Mouse (Mus musculus) left cerebral cortex, postnatal 25 days (tissue): Measurements from ENCODE around the gene Chka. TPM values are rescaled to one million over a fixed set of nuclear protein-coding genes. Genes with fewer than 3 reads are reported as not detected.

Source experiments
- DNase-seq, 2 experiments: peaks; one replicate each; pipeline ENCODE4 v3.0.0; 2022; ENCODE audit warnings: low spot score in 2 of 2, mixed read lengths in 1 of 2
- intact Hi-C: fragments of 180-260 bp; cut with DNase I; formaldehyde crosslinking; loops from one replicate; pipeline ENCODE4 v1.15.1; 2025
- total RNA-seq, 2 experiments: library from RNA; stranded (reverse); gene quantifications; 2 replicates each; pipeline ENCODE4 v1.2.3; 2021

The Chka gene
- total RNA-seq: 10 to 100 TPM; 82.8 to 93.7 TPM

DNA sequence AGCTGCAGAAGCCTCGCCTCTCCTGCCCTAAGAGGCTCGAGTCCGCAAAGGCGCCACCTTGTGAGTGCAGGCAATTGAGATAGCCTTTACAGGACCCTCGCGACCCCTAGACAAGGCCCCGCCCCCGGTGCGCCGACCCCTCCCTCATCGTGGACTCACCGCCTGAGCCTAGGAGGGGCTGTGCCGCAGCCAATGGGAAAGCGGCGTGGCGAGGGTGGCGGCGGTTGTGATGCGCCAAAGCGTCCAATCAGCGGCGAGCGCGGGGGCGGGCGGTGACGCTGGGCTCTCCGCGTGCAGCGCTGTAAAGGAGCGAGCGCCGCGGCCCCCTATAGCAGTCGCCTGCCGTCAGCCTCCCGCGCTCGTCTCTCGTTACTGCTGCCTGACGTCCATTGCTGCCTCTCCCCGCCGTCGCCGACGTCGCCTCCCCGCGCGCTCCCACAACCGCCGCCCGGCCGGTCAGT lies at the start of gene Chka:
Gene Chka, plus strand, starts transcription at position 272 of the 461 bp plus-strand sequence.
- intact Hi-C loops: loop anchor here (1.0 kb wide), 2 partner anchors 61 to 84 kb away; partner anchors contain the start of genes Kmt5b and Ndufs8
- DNase-seq: peak; percentile 99 to 100

- intact Hi-C loops: no loop called here
Observed at GRCm38 (mm10) chr19:3805526-3805925, 46.0 kb upstream of the Chka start.

DNA sequence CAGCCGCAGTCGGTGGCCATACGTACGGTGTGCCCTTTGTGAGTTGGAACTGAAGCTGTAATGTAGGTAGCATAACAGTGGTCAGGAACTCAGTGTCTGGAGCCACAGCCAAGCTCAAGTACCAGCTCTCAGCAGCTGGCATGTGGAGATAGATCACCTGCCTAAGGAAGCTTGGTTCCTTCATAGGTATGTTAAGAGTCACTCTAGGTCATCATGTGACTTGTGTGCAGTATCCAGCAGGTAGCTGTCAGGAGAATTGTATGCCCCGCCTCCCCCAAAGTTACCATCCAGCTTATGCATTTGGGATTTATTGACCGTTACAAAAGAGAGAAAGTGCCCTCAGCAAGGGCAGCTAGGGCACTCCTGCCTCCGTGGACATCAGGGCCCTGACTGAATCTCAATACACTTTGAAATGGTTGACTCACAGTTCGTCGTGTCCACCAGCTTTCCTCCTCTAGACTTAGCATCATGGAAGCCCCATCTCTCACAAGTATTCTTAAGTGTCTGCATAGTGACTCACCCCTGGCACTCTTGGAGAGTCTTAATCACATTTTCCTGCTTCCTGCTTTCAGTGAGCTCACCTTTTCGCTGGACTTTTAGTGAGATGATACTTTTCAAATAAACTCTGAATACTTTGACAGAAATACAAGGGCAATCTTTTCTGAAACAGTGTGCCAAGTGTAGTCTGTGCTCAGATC lies 40.9 kb upstream of the Chka start:
- DNase-seq: no peak
- intact Hi-C loops: no loop called here

More at GRCm38 (mm10) chr19:3805526-3805925, 46.0 kb upstream of the Chka start:
- no peak for DNase-seq

GRCm38 (mm10) chr19:3814461-3814860 lies 37.1 kb upstream of the Chka start:
- intact Hi-C loops: no loop called here
- peak in 1 of 2 experiments; percentile 31 for DNase-seq

GRCm38 (mm10) chr19:3815824-3816223 lies 35.7 kb upstream of the Chka start:
- no peak for DNase-seq
- intact Hi-C loops: no loop called here

DNA sequence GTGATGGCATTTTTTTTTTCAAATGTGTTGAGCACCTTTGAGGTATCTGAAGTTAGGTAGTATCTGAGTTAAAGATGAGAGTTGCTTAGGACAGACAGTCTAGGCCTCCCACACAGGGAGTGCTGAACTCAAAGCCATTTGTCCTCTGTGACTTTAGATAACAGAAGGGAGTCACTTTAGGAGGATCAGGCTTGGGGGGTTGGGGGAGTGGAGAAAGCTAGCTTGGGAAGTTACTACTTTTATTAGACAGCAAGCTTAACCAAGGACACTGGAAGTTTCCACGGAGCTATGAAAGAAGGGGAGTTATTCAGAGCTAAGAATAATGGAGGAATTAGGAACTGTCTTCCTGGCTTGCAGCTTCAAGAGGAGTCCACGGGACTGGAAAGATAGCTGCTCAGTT lies 32.5 kb upstream of the Chka start:
- intact Hi-C loops: no loop called here
- no peak for DNase-seq

DNA sequence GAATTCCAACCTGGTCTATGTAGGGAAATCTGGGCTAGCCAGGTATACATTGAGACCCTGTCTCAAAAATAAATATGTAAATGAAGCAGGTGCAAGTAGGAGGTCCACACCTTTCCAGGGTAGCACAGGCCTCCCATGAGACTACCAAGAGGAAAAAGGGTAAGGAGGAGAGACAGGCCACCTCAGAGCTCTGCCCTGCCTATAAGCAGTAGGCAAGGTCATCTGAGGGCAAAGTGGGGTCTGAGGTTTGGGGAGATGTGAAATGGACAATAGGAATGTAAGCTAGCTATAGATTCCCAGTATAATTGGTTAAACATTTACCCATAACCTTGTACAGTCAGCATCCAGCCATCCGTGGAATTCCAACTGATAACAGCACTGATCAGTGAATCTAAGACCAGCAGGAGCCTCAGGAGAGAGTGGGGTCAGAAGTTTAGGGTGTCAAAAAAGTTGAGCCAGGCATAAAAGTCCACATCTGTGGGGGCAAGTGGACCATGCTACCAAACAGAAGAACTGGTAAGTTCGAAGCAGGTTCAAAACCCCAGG lies 31.6 kb upstream of the Chka start:
- intact Hi-C loops: no loop called here
- no peak for DNase-seq

DNA sequence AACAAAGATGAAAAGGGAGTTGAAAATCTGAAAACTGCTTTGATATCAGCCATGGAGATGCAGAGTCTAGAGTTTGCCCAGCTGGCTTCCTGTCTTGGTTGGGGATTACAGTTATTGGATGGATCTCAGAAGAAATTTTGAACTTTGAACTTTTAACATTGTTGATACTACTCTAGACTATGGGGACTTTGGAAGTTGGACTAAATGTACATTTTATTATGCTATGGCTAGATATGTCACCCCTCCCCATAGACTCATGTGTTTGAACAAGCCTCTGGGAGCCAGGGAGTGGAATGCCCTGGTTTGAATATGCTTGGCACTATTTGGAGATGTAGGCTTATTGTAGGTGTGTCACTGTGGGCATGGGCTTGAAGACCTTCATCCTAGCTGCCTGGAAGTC lies 26.5 kb upstream of the Chka start:
- intact Hi-C loops: no loop called here
- DNase-seq: no peak

DNA sequence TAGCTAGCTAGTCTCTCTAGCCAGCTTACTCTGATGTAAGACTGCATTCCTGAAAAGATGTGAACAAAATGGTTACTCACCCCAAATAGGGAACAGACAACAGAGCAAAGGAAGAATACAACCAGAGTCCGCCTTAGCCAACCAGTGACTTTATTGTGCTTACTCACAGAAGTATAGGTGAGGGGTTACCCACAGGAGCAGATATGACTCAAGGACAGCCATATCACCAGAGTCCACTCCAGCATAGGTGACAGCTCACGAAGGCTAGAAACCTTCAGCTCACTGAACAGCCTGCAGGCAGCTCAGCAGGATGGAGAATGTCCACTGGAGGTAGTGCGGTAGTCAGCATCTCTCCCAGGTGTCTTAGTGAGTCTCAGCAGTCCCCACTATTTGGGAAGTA lies 21.7 kb upstream of the Chka start:
- intact Hi-C loops: no loop called here
- DNase-seq: no peak

DNA sequence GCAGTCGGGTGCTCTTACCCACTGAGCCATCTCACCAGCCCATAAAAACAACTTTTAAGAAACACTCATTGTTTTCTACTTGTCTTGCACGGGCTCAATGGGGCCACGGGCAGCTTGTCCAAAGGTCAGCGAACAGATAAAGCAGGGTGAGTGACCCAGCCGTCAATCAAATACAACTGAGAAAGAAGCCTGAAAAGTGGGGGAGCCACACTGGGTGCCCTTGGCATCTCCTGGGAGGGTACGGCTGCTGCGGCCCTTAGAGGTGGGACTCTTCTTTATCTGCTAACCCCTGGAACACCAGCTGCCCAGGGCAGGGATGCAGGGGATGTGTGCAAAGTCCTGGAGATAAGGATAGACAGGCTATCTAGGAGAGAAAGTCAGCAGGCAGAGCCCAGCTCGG lies 19.9 kb upstream of the Chka start:
- no peak for DNase-seq
- intact Hi-C loops: no loop called here

GRCm38 (mm10) chr19:3832851-3833353 lies 18.7 kb upstream of the Chka start:
- DNase-seq: no peak
- intact Hi-C loops: no loop called here

DNA sequence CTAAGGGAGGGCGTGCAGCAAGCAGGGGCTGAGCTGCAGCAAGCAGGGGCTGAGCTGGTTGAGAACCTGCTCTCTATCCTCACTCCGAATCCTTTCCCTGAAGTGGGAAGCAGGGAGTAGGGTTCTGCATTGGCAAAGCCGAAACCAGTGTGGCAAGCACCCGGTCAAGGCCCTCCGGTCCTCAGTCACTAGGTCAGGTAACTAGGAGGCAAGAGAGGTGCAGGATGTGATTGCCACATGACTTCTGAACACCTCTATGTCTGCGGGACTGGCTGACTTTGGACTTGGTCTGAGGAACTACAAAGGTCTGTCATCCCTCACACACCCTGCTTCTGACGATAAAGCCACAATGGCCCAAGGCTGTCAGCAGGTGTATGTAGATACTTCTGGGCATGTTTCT lies 17.3 kb upstream of the Chka start:
- no peak for DNase-seq
- intact Hi-C loops: no loop called here

DNA sequence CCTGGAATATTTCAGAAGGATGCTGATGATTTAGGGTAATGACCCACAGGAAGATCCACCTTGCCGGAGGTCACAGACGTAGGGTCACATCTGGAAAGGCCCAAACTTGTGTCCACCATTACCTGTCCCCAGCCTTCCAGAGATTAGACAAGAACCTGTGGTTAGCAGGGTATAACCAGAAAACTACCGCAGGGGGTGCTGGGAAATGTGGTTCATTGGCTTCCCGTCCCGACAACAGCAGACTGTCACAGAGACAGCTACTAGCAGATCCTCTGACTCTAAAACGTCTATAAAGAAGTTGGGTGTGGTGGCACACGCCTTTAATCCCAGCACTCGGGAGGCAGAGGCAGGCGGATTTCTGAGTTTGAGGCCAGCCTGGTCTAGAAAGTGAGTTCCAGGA lies 14.8 kb upstream of the Chka start:
- intact Hi-C loops: no loop called here
- no peak for DNase-seq

- intact Hi-C loops: no loop called here
- DNase-seq: no peak
Observed at GRCm38 (mm10) chr19:3838931-3839330, 12.6 kb upstream of the Chka start.

DNA sequence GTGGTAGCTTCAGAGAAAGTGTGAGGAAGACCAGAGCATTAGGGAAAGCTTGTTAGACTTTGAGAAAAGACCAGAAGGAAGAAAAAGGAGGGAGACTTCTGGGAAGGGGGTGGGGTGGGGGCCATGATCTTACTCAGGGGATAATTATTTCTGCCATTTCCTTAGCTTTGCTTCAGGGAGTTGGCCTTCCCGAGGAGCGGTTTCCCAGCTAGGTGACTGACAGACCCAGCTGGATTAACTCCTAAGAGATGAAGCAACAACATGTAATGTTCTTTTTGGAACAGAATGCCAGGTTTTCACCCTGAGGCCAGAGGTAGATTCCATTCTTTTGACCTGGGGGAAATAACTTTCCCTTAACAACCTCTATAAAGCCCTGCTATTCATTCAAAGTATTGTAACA lies 11.9 kb upstream of the Chka start:
- no peak for DNase-seq
- intact Hi-C loops: no loop called here

DNA sequence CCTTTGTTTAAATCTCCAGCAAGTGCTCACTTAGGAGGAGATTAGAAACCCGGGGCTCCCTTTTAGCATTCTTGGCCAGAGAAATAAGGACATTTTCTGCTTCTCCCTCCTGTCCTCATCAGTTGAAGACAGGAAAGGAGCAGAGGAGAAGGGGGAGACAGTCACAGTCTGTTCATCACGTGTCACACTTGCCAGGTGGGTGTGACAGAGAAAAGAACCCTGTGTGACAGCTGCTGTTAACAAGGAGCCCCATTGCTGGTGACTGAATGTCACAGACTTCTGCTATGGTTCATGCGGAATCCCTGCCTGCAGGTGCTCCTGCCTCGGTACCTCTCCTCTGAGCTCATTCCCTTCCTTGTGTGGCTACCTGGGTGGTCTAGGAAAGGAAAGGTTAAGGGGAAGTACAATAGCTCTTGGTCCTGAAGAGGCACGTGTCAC lies 11.3 kb upstream of the Chka start:
- intact Hi-C loops: no loop called here
- peak in 1 of 2 experiments; percentile 18 for DNase-seq

DNA sequence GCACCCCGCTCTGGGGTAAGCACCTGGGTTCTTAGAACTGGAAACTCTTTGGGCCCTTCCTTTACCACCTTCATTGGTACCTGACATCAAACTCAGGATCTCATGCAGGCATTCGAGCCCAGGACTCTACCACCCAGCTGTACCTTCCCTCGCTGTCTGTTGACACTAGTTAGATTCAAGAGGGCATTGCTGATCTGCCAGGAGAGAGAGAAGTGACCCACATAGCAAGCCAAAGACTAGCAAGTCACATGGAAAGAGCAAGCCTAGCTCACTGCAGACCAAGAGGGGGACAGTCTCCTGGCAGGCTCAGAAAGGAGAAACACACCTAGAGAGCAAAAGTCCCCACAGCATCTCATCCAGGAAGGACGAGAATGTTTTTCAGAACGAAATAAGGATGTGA lies 10.9 kb upstream of the Chka start:
- DNase-seq: no peak
- intact Hi-C loops: no loop called here

GRCm38 (mm10) chr19:3842359-3843148 lies 9.0 kb upstream of the Chka start:
- intact Hi-C loops: no loop called here
- DNase-seq: no peak

- intact Hi-C loops: no loop called here
- no peak for DNase-seq
Observed at GRCm38 (mm10) chr19:3843629-3844028, 7.9 kb upstream of the Chka start.

- DNase-seq: no peak
- intact Hi-C loops: no loop called here
Observed at GRCm38 (mm10) chr19:3844836-3845235, 6.7 kb upstream of the Chka start.

DNA sequence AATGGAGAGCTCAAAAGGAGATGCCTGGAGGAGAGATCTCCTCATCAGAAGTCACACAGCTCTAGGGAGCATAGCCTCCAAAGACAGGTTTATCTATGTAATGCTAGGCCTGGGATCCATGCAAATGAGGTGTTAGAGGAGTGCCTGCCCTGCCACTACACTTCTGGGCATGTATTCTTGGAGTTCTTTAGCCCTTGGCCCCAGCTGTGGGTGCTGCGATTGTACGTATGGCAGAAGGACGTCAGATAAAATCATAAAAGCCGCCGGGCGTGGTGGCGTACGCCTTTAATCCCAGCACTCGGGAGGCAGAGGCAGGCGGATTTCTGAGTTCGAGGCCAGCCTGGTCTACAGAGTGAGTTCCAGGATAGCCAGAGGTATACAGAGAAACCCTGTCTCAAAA lies 6.2 kb upstream of the Chka start:
- intact Hi-C loops: no loop called here
- DNase-seq: no peak
